Mouse (Mus musculus): Measurements from ENCODE around the gene Ggt1.
"Not testable (repeated sequence)": the region's sequence is repeated elsewhere in the genome, so short reads cannot be mapped to it uniquely, and the experiment has no call there.

Gene Ggt1

DNA sequence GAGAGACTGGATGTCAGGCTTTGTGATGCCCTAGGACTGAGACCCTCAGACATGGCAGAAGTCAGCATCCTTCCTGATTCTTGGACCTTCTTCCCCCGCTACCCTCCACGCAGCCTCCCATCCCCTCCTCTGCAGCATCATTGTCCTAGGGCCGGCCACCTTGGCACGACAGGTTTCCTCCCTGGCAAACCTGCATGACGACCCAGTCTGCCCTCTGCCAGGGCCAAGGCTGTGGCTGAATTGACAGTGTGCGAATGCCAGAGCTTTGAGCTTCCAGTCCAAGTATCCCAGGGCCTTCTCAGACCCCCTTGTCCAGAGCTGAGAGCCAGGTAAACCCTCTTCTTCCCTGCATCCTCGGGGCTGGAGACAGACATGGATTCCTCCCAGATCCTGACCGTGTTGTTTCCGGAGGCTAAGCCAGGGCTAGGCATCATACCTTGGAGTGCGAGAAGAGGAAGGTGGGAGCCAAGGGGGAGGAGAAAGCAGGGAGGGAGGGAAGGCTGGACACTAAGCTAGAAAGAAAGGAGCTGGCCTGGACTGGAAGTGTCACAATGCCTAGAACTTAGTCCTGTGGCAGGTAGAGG is at the start of gene Ggt1:
Gene Ggt1, plus strand, starts transcription at position 534 of the 584 bp plus-strand sequence.
- no peak for DNase-seq (ENCODE audit: low read depth in 2 of 2, low spot score in 2 of 2)

DNA sequence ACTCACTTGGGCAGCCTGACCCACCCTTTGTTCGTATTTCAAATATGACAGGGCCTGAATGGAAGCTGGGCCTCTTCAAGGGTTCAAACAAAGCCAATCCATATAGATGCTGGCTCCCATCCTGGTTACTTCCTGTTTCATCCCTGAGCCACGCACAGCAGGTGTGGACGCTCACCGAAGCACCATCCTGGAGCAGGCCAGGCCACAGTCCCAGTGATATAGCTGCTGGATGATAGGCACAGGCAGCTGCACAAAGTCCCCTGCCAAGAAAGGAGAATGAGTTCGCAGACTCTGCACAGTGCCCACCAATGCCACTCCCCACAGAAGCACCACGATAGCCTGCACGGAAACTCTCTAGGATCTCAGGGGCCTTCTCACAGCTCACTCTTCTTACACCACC is 49.5 kb upstream of the Ggt1 start:
- no peak for DNase-seq (ENCODE audit: low read depth in 2 of 2, low spot score in 2 of 2)

DNA sequence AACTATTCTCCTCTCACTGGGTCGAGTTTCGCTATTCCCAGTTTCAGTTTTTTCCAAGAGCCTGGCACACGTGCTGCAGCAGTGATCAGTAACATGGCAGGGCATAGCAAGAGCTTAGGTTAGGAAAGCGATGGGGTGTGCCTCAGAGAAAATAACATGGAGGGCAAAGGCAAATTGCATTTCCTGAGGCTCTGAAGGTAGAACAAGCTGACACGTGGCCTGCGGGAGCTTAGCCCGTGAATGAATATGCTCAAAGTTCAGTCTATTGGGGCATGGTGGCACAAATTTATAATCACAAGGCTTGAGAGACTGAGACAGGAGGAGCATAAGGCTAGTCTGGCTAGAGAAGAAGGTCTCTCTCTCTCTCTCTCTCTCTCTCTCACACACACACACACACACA is 48.6 kb upstream of the Ggt1 start:
- DNase-seq (ENCODE audit: low read depth in 2 of 2, low spot score in 2 of 2) = no peak

DNA sequence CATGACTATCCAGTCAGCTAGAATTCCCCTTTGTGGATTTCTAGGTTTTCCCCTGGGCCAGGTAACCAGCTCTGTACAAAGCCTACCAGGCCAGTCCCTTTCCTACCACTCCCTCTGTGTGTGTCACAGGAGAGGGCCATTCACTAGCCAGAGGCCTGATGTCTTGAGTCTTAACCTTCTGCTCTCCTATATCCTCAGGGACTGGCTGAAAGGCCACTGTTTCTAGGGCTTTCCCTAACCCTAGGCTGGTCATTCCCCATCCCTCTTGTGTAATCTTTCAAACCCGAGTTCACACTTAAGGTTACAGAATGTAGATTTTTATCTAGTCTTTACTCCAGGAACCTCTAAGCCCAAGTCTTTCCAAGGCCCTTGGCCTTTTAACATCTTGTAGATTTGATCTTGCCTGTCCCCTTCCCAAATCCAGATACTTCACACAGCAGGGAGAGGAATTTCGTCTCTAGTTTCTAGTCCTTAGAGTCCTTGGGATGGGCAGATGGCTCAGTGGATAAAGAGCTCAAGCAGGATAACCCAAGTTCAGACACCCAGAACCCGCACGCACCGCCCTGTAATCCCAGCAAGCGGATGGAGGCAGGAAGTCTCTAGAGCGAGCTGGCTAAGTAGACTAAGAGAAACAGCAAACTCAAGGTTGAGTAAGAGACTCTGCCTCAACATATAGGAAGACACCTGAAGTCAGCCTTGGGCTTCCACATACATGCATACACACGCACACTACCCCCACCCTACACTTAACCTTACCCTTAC is 47.9 kb upstream of the Ggt1 start:
- no peak for DNase-seq (ENCODE audit: low read depth in 2 of 2, low spot score in 2 of 2)

DNA sequence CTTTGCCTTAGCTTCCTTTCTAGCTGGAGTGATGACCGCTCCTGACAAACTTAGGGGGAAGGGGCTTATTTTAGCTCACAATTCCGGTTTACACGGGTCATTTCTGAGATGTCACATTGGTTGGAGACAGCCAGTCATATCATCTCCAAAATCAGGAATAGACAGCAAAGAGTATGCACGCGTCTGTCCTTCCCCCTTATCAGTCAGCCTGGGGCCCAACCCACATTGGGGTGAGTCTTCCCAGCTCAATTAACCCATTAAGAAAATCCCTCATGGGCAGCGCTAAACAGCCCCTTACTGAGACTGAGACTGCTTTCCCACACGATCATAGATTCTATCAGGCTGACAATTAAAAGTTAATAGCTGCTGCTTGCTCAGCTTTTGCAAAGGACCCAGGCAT is 47.0 kb upstream of the Ggt1 start:
- no peak for DNase-seq (ENCODE audit: low read depth in 2 of 2, low spot score in 2 of 2)

DNA sequence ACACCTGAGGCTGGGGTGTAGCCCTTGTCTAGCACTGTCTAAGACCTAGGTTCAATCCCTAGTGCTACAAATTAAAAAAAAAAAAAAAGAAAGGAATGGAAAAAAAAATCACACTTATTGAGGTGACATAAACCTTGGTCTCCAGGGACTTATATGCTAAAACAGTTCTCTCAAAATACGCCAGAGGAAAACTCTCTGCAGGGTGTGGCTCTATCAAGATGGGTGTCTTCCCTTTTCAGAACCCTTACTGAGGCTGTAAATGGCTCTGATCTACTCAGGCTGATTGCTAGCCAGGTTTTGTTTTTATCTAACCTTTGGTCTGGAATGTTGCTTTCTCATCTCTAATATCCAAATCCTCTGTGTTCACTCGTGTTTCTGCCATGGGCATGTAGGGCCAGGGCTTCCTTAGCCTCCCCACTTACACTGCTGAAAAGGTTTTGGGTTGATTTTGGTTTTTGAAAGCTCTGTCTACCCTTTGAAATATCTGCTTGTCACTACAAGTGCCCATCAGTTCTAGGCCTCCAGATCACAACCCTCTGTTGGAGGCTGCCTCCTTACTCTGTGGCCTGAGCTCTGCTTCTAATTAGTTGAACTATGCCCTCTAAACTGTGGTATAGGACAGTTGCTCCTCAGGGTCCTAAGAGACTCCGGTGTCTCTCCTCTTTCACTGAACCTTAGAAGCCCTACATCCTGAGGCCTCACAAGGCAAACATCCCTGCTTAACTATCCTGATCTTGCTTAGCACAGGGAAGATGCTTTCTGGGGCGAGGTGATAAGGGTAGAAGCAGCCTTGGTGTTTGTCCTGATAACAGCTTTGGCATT is 46.0 kb upstream of the Ggt1 start:
- DNase-seq (ENCODE audit: low read depth in 2 of 2, low spot score in 2 of 2) = no peak

DNA sequence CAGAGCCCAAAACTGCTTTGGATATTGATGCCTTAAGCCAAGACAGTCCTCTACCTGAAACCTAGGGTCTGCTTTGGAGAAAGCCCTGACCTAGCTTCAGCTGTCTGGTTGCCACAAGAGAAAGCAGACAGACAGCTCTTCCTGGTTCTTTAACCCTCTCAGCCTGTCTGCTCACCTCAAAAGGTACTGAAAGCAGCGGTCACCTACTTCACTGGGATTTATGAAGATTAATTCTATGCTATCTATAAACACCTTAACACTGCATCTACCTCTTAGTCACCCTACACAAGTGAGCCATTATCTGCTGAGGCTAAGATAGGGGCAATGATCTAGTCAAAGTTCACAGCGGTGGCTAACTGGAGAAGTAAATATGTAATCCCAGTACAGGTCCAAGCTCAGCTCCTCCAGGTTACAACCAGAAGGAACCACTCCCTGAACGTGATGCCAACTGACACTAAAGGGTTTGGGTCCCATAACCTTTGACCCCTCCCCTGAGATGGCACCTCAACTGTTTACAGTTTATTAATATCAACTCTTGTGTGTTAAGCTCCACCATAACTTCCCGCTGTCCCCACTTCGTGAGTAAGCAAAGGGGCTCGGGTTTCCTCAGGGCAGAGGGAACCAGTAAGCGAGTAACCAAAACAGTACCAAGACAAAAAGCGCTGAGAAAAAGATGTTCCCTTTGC is 45.2 kb upstream of the Ggt1 start:
- no peak for DNase-seq (ENCODE audit: low read depth in 2 of 2, low spot score in 2 of 2)

DNA sequence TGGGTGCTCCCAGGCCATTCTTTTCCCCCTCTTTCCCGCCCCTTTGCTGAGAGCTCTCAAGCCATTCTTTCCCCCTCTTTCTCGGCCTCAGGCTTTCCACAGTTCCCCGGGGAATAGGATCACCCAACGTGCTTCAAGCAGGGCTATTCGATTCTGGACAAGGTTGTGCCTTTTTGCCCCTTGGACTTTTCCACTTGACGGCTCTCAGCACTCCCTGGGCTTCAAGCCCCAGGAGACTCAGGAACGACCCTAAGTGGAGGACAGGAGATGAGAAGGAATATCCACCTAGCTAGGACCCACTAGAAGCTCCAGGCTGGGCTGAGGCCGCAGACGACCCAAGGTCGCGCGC is 44.7 kb upstream of the Ggt1 start:
- DNase-seq (ENCODE audit: low read depth in 2 of 2, low spot score in 2 of 2) = no peak

DNA sequence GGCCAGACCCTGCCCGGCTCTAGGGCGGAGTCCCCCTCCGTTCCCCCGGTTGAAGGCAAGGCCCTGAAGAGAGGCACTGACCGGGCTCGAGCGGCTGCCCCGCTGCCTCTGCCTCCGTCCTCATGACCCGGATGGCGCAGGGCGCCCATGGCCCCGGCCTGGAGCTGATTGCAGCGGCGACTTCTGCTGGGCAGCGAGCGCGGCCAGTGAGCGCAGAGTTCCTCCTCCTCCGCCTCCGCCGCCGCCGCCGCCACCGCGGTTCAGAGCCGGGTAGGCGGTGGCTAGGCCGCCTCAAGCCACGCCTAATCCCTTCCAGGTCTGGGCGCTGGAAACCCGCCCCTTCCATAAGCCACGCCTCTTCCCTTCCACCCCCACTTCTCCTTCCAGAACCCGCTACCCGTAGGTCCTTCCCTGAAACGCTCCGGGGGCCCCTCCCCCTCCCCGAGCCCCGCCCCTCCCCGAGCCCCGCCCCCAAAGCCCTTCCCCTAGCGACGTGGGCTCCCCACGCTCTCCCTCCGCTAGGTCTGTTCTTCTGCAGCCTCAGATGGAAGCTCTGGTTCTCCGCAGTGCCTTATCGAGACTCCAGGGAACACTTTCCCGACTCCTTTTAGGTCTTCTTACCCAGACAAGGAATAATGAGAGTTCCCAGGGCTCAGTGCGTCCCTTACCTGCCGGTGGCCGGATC is 44.2 kb upstream of the Ggt1 start, which contains the start of gene Snrpd3:
Gene Snrpd3, plus strand, starts transcription at position 479 of the 685 bp plus-strand sequence.
- DNase-seq (ENCODE audit: low read depth in 2 of 2, low spot score in 2 of 2) = peak; percentile 85 to 87

DNA sequence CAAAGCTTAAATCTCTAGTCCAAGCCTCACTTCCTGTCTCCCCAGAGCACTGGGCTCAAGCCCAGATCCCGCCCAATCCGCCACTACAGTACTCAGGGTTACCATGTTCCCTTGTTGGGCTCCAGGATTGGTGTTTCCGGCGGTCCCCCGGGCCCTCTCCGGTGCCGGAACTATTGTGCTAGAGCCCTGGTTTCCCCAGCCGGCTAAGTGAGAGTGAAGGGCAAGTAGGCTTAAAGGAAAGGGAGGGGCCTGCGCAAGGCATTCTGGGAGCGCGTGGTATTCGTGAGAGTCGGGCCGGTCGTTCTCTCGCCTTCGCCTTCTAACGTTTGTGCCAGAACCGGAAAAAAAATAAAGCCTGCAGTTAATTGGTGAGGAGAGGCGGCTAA is 43.7 kb upstream of the Ggt1 start, which contains the start of gene Gucd1:
Gene Gucd1, minus strand, starts transcription at position 215 of the 386 bp plus-strand sequence.
- DNase-seq (ENCODE audit: low read depth in 2 of 2, low spot score in 2 of 2) = peak; percentile 98 to 99

DNA sequence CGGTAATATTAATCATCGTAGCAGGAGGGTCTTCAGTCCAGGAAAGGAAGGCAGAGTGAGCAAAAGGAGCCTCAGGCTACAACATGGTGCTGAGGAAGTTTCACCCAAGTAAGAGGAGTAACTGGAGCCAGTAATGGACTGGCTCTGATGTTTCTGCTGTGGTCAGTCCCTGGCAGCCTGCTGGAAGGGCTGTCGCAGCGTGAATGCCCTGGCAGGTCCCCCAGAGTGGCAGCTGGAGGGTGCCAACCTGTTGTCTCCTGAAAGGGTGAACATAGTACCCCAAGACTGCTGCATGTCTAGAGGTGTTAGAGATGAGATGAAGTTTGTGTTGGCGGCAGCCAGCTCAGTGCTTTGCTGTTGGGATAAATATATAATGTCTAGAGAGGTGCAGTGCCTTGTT is 40.8 kb upstream of the Ggt1 start:
- no peak for DNase-seq (ENCODE audit: low read depth in 2 of 2, low spot score in 2 of 2)

DNA sequence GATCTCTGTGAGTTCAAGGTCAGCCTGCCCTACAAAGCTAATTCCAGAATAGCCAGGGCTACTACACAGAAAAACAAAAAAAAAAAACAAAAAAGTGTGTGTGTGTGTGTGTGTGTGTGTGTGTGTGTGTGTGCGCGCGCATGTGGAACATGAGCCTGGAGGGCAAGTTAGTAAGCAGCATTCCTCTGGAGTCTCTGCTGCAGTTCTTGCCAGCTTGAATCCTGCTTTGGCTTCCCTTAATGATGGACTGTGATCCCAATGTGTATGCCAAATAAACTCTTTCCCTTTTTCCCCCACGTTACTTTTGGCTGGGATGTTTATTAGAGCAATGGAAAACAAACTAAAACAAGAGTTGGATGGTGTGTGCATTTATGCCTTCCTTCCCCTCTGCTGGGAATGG is 39.8 kb upstream of the Ggt1 start:
- no peak for DNase-seq (ENCODE audit: low read depth in 2 of 2, low spot score in 2 of 2)

DNA sequence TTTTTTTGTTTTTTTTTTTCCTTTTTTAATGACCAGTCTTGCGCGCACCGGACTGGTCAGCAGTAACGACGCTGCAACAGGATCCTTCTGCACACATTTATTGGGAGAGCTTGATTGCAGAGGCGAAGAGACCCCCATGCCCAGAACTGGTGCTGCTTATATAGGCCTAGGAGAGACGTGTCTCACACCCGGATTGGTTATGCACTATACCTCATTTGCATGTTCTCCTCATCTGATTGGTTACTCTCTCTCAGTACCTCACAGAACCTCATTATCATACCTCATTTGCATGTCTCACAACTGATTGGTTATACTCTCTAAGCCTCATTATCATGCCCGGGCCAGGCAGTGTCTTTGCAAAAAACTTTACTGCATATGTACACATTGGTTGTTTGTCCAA is 36.0 kb upstream of the Ggt1 start:
- DNase-seq (ENCODE audit: low read depth in 2 of 2, low spot score in 2 of 2) = not testable (repeated sequence)

DNA sequence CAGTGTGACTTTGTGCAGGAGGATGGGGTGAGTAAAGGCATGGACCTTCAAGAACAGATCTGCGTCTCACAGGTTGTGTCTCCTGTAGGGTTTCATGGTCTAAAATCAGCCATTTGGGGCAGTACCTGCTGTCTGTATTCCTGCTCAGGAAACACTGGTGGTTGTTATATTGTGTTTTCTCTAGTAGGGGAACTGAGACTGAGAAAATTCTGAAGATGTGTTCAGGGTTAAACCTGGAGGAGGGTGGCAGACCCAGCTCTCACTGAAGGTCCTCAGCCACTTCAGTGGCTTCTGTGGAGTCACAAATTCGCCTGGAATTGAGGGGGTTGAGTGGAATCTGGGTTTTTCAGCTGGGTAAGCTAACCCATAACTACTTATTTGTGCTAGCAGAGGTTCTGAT is 31.1 kb upstream of the Ggt1 start:
- no peak for DNase-seq (ENCODE audit: low read depth in 2 of 2, low spot score in 2 of 2)

DNA sequence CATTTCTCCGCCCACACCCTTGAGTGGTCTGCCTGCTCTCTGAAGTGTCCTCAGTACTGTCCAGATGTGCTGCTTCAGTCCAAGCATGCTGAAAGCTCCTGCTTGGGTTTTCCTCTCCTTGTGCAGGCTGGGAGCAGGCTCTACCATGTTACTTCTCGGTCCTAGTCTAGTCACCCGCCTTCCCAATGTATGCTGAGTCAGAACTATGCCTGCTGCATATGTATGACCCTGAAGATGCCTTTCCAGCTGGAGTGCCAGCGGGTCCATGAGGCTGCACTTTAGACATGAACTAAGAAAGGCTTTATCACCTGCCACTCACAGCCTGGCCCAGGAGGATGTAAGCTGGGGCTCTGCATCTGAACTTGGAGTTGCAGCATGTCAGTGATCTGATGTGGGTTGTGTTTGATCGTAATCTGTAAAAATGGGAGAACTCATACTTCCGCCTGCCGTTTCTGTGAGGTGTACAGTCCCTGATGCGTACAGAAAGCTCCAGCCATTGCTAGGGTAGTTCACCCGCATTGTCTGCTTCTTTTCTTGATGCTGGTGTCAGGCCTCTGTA is 29.8 kb upstream of the Ggt1 start:
- DNase-seq (ENCODE audit: low read depth in 2 of 2, low spot score in 2 of 2) = peak; percentile 38 to 54

DNA sequence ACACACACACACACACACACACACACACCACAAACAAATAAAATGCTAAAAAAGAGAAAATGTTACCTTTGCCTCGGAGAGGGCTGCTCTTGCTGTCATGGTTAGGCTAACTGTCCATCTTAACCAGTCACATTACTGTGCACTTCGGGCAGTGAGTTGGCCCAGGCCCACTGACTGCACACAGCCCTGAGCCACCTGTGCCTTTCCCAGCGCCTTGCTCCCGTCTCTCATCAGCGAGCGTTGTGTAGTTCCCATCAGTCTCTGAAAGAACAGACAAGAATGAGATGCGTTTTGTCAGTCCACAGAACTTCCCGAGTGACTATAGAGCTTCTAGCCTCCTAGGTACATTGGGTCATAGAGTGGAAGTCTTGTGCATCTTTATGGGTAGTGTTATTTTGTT is 27.2 kb upstream of the Ggt1 start:
- DNase-seq (ENCODE audit: low read depth in 2 of 2, low spot score in 2 of 2) = no peak

DNA sequence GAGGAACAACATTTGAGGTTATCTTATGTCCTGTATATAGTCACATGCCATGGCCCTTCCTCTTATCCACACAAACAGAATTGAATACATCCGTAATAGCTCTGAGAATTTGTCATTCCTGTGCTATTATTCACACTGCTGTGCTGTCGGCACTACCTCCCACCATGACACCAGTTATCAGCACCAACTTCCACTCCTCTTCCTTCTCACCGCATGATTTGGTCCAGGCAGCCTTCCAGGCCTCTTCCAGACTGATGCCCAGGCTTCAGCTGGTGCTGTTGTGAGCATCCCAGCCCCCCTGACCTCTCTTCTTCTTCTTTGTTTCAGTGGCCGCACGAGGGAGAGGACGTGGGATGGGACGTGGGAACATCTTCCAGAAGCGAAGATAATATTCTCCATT is 26.5 kb upstream of the Ggt1 start:
- DNase-seq (ENCODE audit: low read depth in 2 of 2, low spot score in 2 of 2) = no peak

DNA sequence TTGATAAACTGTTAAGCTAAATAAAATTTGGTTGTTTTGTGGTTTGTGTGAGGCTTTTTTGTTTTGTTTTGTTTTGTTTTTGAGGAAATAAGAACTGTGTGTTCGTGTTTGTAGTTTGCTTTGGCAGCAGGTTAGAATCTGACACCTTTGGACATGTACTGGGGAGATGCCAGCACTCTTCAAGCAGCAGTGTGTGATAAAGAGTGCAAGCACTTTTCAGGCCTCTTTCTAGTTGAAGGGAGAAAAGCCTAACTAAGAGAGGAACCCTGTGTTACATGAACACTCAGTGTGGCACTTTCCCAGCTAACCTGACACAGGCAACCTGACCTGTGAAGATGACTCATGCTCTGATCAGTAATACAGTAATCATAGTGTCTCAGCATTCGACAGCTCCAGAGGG is 26.0 kb upstream of the Ggt1 start:
- DNase-seq (ENCODE audit: low read depth in 2 of 2, low spot score in 2 of 2) = no peak

DNA sequence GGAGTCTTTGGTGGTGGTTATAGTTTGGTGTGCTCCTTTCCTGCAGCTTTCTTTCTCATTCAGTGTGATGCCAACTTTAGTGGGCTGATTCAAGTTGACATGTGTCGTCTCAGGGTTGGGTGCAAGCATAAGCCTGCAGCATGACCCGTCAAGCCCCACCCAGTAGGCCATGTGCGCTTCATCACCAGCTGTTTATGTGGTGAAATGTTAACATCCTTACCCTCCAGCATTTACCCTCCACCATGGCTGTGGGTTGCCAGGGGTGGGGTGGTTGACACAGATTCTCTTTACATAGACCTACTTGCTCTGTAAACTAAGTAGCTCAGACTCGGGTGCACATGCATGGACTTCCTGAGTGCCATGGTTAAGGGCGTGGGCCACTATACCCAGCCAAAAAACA is 25.3 kb upstream of the Ggt1 start:
- DNase-seq (ENCODE audit: low read depth in 2 of 2, low spot score in 2 of 2) = peak; percentile 60 to 68

DNA sequence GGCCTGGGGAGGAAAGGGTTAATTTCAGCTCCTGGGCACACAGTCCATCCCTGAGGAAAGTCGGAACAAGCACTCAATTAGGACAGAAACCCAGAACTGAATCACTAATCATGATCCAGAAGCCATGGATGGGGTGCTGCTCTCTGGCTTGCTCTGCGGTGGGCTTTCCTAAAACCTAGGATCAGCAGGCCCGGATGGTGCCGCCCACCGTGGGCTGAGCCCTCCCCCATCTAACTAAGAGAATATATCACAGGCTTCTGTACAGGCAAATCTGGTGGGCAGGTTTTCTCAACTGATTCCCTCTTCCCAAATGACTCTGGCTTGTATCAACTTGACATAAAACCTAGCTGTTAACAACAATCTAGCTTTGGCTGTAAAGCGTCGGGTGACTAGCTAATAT is 13.5 kb upstream of the Ggt1 start:
- no peak for DNase-seq (ENCODE audit: low read depth in 2 of 2, low spot score in 2 of 2)

DNA sequence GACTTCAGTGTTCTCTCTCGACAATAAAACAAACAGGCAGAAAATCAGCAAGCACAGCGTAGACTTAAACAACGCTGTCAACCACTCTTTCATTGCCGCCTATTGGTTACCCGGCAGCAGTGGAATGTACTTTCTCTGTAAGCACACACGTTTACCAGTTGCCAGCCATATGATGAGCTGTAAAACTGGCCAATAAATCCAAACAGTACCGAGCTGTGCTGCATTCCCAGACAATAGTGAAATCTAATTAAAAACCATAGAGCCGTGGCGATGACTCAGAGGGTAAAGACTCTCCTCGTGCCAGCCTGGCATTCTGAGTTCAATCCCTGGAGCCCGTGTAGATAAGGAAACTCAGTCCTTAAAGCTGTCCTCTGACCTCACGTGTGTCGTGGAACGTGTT is 12.9 kb upstream of the Ggt1 start:
- no peak for DNase-seq (ENCODE audit: low read depth in 2 of 2, low spot score in 2 of 2)
